Mouse (Mus musculus) lung, embryonic 15.5 days (tissue): ENCODE data around the gene Slc22a5. TPM values are rescaled to one million over a fixed set of nuclear protein-coding genes. Genes with fewer than 3 reads are reported as not detected.

Experiments
- ATAC-seq: fragments of 200-750 bp; cut with Nextera tagmentation; 2 replicates; pipeline ENCODE4 v1.8.0; 2017; ENCODE audit warnings: moderate number of reproducible peaks, borderline replicate concordance; ENCODE audit not compliant: low FRiP score, low TSS enrichment; ENCODE audit errors: extremely low read depth
- H3K27ac ChIP-seq: fragments of 300-500 bp; sonication (generic); 2 replicates; pipeline ENCODE4 v1.5.1; 2015; ENCODE audit warnings: moderate library complexity, mild to moderate bottlenecking, inconsistent platforms
- H3K27me3 ChIP-seq: fragments of 300-500 bp; sonication (generic); 2 replicates; pipeline ENCODE4 v1.6.1; 2015; ENCODE audit warnings: inconsistent platforms
- H3K36me3 ChIP-seq: fragments of 300-500 bp; sonication (generic); 2 replicates; pipeline ENCODE4 v1.6.1; 2015; ENCODE audit warnings: inconsistent platforms
- H3K4me1 ChIP-seq: fragments of 300-500 bp; sonication (generic); 2 replicates; pipeline ENCODE4 v1.6.1; 2015; ENCODE audit warnings: inconsistent platforms
- H3K4me2 ChIP-seq: fragments of 300-500 bp; sonication (generic); 2 replicates; pipeline ENCODE4 v1.6.1; 2015; ENCODE audit warnings: inconsistent platforms, mild to moderate bottlenecking, moderate library complexity
- H3K4me3 ChIP-seq: fragments of 300-500 bp; sonication (generic); 2 replicates; pipeline ENCODE4 v1.5.1; 2015; ENCODE audit warnings: mild to moderate bottlenecking, inconsistent platforms
- H3K9ac ChIP-seq: fragments of 300-500 bp; sonication (generic); 2 replicates; pipeline ENCODE4 v1.6.1; 2015; ENCODE audit warnings: inconsistent platforms
- H3K9me3 ChIP-seq: fragments of 300-500 bp; sonication (generic); 2 replicates; pipeline ENCODE4 v1.6.1; 2016; ENCODE audit warnings: inconsistent platforms
- WGBS: fragments of 180-500 bp; shearing (Covaris S2); methylation state at CpG from one replicate; pipeline ENCODE4 v1.1.7; 2015; 5-methylcytosine and 5-hydroxymethylcytosine counted together
- polyA plus RNA-seq: library from polyadenylated mRNA; unstranded; fragments of >200 nt; fragmentation: Nextera tagmentation; extraction: Ambion mirVana; gene quantifications from 2 replicates; pipeline ENCODE4 v1.2.1, GENCODE M21; 2015

Slc22a5 gene
- polyA plus RNA-seq, 1 experiment from 2014 or later: 8.9 TPM

- Histone ChIP-seq H3K4me3 (no peak overlapping the region), H3K36me3 (no peaks in the 10 kb centered on the region), H3K4me2 (no peak overlapping the region), H3K9me3 (no peaks in the 10 kb centered on the region), H3K27ac (no peak overlapping the region), H3K9ac (no peak overlapping the region), H3K27me3 (no peaks in the 10 kb centered on the region), H3K4me1 (no peaks in the 10 kb centered on the region)
- ATAC-seq: no peak
- WGBS: 67% methylated on average over 4 of the region's 4 CpGs
Measured at GRCm38 (mm10) chr11:53825409-53825808, 66.1 kb downstream of the Slc22a5 start.

- Histone ChIP-seq H3K36me3 (no peaks in the 10 kb centered on the region), H3K4me1 (0 out of 2 replicates have a peak, but pooled peaks cover 5% of the 10 kb centered on the region), H3K27me3 (no peaks in the 10 kb centered on the region), H3K4me2 (no peak overlapping the region), H3K9me3 (no peaks in the 10 kb centered on the region), H3K9ac (no peak overlapping the region), H3K4me3 (no peak overlapping the region), H3K27ac (no peak overlapping the region)
- WGBS: 87% methylated on average over 3 of the region's 3 CpGs
- no peak for ATAC-seq
Measured at GRCm38 (mm10) chr11:53821945-53822338, 69.5 kb downstream of the Slc22a5 start.

GRCm38 (mm10) chr11:53821230-53821944, 70.1 kb downstream of the Slc22a5 start:
- H3K4me3 ChIP-seq: no peak overlapping the region
- H3K27ac ChIP-seq: no peak overlapping the region
- 84% methylated on average over 11 of the region's 11 CpGs for WGBS

GRCm38 (mm10) chr11:53820516-53821170, 70.8 kb downstream of the Slc22a5 start:
- H3K4me3 ChIP-seq: no peak overlapping the region
- H3K9ac ChIP-seq: no peak overlapping the region
- H3K4me1 ChIP-seq: 0 out of 2 replicates have a peak, but pooled peaks cover 5% of the 10 kb centered on the region
- no peaks in the 10 kb centered on the region for H3K36me3 ChIP-seq
- H3K27ac ChIP-seq: no peak overlapping the region
- H3K27me3 ChIP-seq: no peaks in the 10 kb centered on the region
- no peak for ATAC-seq
- H3K4me2 ChIP-seq: no peak overlapping the region
- H3K9me3 ChIP-seq: no peaks in the 10 kb centered on the region
- 79% methylated on average over 13 of the region's 13 CpGs for WGBS

More at GRCm38 (mm10) chr11:53821230-53821944, 70.1 kb downstream of the Slc22a5 start:
- H3K4me2 ChIP-seq: no peak overlapping the region
- H3K4me1 ChIP-seq: 0 out of 2 replicates have a peak, but pooled peaks cover 5% of the 10 kb centered on the region
- no peaks in the 10 kb centered on the region for H3K27me3 ChIP-seq
- H3K9ac ChIP-seq: no peak overlapping the region
- ATAC-seq: no peak
- H3K9me3 ChIP-seq: no peaks in the 10 kb centered on the region
- H3K36me3 ChIP-seq: no peaks in the 10 kb centered on the region

GRCm38 (mm10) chr11:53819511-53819910, 71.9 kb downstream of the Slc22a5 start:
- Histone ChIP-seq H3K9ac (no peak overlapping the region), H3K27me3 (no peaks in the 10 kb centered on the region), H3K27ac (no peak overlapping the region), H3K36me3 (no peaks in the 10 kb centered on the region), H3K4me1 (0 out of 2 replicates have a peak, but pooled peaks cover 5% of the 10 kb centered on the region), H3K4me3 (no peak overlapping the region), H3K4me2 (no peak overlapping the region), H3K9me3 (no peaks in the 10 kb centered on the region)
- 89% methylated on average over 6 of the region's 6 CpGs for WGBS
- ATAC-seq: no peak

- whole genome bisulfite sequencing: 35% methylated on average over 6 of the region's 6 CpGs
- Histone ChIP-seq H3K27me3 (no peaks in the 10 kb centered on the region), H3K36me3 (no peaks in the 10 kb centered on the region), H3K27ac (no peak overlapping the region; the same call in 1 of the 2 replicates), H3K4me1 (0 out of 2 replicates have a peak, but pooled peaks cover 5% of the 10 kb centered on the region), H3K9ac (no peak overlapping the region), H3K4me3 (no peak overlapping the region), H3K9me3 (no peaks in the 10 kb centered on the region), H3K4me2 (no peak overlapping the region)
- ATAC-seq: no peak
Measured at GRCm38 (mm10) chr11:53818794-53819193, 72.7 kb downstream of the Slc22a5 start.

GRCm38 (mm10) chr11:53816841-53817375, 74.6 kb downstream of the Slc22a5 start:
- H3K27me3 ChIP-seq: no peaks in the 10 kb centered on the region
- 87% methylated on average over 5 of the region's 5 CpGs for WGBS
- H3K27ac ChIP-seq: no peak overlapping the region
- no peak overlapping the region for H3K4me3 ChIP-seq
- 0 out of 2 replicates have a peak, but pooled peaks cover 5% of the 10 kb centered on the region for H3K4me1 ChIP-seq
- H3K36me3 ChIP-seq: no peaks in the 10 kb centered on the region
- no peak for ATAC-seq
- no peak overlapping the region for H3K4me2 ChIP-seq
- no peaks in the 10 kb centered on the region for H3K9me3 ChIP-seq
- no peak overlapping the region for H3K9ac ChIP-seq

GRCm38 (mm10) chr11:53814810-53815209, 76.7 kb downstream of the Slc22a5 start:
- Histone ChIP-seq H3K4me2 (no peak overlapping the region), H3K4me1 (0 out of 2 replicates have a peak, but pooled peaks cover 8% of the 10 kb centered on the region), H3K27ac (no peak overlapping the region), H3K36me3 (no peaks in the 10 kb centered on the region), H3K4me3 (no peak overlapping the region), H3K9me3 (no peaks in the 10 kb centered on the region), H3K27me3 (no peaks in the 10 kb centered on the region), H3K9ac (no peak overlapping the region)
- WGBS: 58% methylated on average over 3 of the region's 3 CpGs
- no peak for ATAC-seq

Other genes starting within 250 kb of the Slc22a5 start
- 33.4 and 33.5 TPM in 2 replicates for gene Rad50, start 184.3 kb downstream of the Slc22a5 start, polyA plus RNA-seq
- 0.15 TPM in 1 of 2 replicates, not detected in the other for gene Il5, start 170.9 kb downstream of the Slc22a5 start, polyA plus RNA-seq
- gene Irf1, start 121.6 kb downstream of the Slc22a5 start, polyA plus RNA-seq: 24.8 and 28.7 TPM in 2 replicates
- gene Gm17334, start 118.5 kb downstream of the Slc22a5 start, polyA plus RNA-seq: 0.22 and 0.36 TPM in 2 replicates
- 1.0 and 2.5 TPM in 2 replicates for gene Gm12216, start 32.4 kb downstream of the Slc22a5 start, polyA plus RNA-seq
- gene Slc22a21, start 88.7 kb upstream of the Slc22a5 start, polyA plus RNA-seq: 5.4 and 5.9 TPM in 2 replicates
- 0.51 and 0.88 TPM in 2 replicates for gene Slc22a4, start 136.4 kb upstream of the Slc22a5 start, polyA plus RNA-seq
- 13.0 and 16.4 TPM in 2 replicates for gene Pdlim4, start 177.4 kb upstream of the Slc22a5 start, polyA plus RNA-seq
- gene P4ha2, start 208.4 kb upstream of the Slc22a5 start, polyA plus RNA-seq: 37.7 and 38.4 TPM in 2 replicates